Mouse (Mus musculus) urinary bladder, postnatal 25 days (tissue): ENCODE data around the gene Rin1.

Source experiments
- DNase-seq: peaks from one replicate; pipeline ENCODE4 v3.0.0; 2022; ENCODE audit warnings: low spot score

Rin1 gene

DNA sequence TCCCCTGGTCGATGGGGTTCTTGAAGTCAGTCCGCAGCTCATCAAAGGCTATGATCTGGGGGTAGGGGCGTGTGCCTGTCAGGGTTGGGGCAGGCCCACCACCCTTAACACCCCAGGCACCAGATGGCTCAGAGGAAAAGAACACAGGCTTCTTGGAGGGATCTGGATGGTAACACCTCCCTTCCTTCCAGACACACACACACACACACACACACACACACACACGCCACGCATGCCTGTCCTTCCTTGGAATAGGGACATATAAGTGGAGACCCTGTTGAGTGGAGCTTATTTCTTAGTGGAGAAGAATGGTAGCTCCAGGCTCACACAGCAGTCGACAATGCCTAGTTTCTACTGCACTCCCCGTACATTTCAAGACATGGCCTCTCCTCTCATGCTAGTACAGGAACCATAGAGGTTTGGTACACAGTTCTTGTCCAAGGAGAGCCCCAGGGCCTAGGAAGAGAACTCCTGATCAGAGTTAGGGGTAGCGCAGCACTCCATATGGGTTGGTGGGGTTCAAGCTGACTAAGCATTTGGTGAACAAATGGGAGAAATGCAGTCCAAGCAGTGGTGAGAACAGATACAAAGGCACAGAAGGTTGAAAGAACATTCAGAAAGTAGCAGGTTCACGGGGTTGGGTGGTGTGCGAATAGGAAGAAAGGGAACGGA is 44.6 kb downstream of the Rin1 start:
- DNase-seq, result no peak

DNA sequence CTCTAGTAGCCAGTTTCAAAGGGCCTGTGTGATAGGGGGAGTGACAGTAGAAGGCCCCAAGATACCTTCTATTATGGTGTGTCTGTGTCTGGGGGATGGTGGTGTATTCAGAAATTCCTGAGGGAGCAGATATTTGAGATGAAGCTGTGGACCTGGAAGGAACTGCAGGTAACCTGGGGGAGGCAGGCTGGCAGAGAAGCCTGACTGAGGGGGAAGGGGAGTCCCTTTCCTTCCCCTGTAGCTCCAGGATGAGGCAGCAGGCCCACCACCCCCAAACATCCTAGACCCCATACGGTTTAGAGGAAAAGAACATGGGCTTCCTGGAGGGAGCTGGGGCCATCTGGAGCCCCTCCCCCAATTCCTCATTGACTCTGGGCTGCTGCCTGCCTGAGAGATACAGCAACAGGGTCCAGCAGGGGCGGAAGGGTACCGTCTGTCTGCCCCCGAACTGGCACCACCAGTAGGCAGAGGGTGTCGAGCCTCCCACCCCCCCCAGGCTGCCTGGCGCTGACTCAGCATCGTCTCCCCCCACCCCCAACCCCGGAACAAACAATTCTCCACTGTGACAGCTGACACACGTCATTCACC is 45.7 kb downstream of the Rin1 start:
- DNase-seq, result no peak

DNA sequence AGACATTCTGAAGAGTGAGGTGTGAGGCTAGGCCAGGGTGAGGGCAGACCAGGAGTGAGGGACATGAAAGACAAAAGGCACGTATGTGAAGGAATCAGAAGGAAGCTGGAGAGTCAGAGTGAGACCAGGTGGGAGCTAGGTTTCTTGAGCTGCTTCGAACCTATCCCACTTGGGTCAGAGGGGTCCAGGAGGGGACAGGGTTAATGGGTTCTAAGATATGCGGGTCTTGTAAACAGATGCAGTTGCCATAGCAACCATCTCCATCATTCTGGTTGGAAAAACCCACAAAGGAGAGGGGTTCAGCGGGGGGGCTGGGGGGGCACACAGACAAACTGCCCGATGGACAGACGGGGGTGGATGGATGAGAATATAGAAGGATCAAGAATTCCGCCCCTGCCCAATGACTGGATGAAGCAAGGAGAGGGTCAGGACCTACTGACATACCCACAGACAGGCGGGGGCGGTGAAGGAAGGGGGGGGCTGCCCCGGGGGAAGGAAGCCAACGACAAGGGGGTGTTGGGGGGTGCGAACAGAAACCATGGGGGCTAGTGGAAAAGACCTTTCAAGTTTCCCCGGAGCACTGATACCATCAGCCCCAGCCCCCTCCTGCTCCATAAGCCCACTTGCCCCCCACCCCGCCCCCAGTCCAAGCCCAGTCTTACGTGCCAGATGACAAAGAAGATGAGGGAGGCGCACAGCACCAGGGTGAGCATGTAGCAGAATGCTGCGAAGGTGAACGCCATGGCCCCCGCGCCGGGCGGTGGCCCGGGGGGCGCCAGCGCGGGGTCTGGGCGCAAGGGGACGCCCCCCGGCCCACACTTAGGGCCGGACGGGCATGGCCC is 47.5 kb downstream of the Rin1 start:
- DNase-seq, result no peak

DNA sequence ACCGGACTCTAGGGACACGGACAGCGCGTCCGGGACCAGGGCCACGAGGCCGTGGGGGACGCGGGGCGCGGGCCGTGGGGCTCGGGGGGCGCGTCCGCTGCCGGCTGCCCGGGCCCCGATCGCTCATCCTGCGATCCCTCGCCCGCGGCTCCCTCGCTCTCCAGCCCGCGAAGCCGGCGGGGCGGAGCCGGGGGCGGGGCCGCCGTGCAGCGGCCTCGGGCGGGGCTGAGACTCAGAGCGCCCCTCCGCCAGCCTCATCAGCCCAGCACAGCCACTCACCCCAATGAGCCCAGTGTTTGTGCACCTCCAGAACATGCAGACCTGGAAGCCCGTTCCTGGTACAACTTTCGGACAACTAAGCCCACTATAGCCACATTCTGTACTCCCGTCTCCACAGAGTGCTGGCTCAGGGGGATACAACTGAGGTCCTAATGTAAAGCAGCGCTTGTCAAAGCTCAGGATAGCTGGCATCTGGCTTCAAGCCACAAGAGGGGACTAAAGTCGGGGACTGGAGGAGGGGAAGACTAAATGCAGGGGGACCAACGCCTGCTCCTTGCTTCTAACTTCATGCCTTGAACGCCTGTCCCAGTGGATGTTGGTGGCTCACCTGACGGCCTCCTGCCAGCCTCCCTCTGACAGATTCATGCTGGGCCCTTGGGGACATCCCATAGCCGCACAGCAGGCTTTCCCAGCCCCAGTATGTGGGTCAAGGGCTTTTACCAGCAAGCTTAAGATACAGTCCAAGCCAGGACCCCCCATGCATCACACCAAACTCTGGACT is 48.3 kb downstream of the Rin1 start, which contains the start of gene Cnih2:
Cnih2 (minus strand) TSS at position 159 of the 781 bp plus-strand sequence.
- DNase-seq, result peak; percentile 48

DNA sequence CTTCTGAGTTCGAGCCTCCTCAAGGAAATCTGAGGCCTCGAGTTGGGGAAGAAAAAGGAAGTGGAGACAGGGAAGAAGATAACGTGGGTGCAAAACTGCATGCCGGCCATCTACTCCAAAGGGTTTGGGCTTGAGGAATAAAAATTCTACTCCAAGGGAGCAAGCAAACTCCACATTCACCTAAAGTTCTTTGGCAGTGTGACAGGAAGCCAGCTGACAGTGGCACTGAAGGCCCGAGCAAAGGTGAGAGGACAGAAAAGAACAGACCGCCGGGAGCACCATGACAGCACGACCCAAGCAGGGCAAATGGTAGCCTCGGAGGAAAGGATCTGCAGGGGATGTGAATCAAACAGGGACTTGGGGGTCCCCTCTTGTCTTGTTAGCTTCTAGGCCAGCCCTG is 55.8 kb downstream of the Rin1 start:
- DNase-seq, result no peak
